Mouse (Mus musculus): ENCODE measurements around the gene Tmc8.
"Not testable (repeated sequence)": the region's sequence is repeated elsewhere in the genome, so short reads cannot be mapped to it uniquely, and the experiment has no call there.

The Tmc8 gene

GRCm38 (mm10) chr11:117824060-117824969 lies 42.4 kb downstream of the Tmc8 start:
- DNase-seq (ENCODE audit: low read depth, low spot score): peak; percentile 88

GRCm38 (mm10) chr11:117825333-117826101 lies 43.6 kb downstream of the Tmc8 start, which contains the start of the genes Afmid and Tk1:
TSS of gene Afmid (plus strand) at chr11:117825924.
TSS of gene Tk1 (minus strand) at chr11:117826092.
- peak; percentile 92 for DNase-seq (ENCODE audit: low read depth, low spot score)

- no peak for DNase-seq (ENCODE audit: low read depth, low spot score)
Measured at GRCm38 (mm10) chr11:117826164-117826563, 44.3 kb downstream of the Tmc8 start.

- peak; percentile 73 for DNase-seq (ENCODE audit: low read depth, low spot score)
Measured at GRCm38 (mm10) chr11:117826916-117827315, 45.0 kb downstream of the Tmc8 start.

GRCm38 (mm10) chr11:117827386-117827785 lies 45.5 kb downstream of the Tmc8 start:
- peak; percentile 80 for DNase-seq (ENCODE audit: low read depth, low spot score)

GRCm38 (mm10) chr11:117828149-117828887 lies 46.4 kb downstream of the Tmc8 start:
- DNase-seq (ENCODE audit: low read depth, low spot score): peak; percentile 94

- DNase-seq (ENCODE audit: low read depth, low spot score): peak; percentile 56
Measured at GRCm38 (mm10) chr11:117828888-117829604, 47.2 kb downstream of the Tmc8 start.

- no peak for DNase-seq (ENCODE audit: low read depth, low spot score)
Measured at GRCm38 (mm10) chr11:117829671-117830215, 47.9 kb downstream of the Tmc8 start.

GRCm38 (mm10) chr11:117830401-117830800 lies 48.5 kb downstream of the Tmc8 start:
- DNase-seq (ENCODE audit: low read depth, low spot score): no peak

GRCm38 (mm10) chr11:117832086-117832969 lies 50.5 kb downstream of the Tmc8 start:
- DNase-seq (ENCODE audit: low read depth, low spot score): peak; percentile 98

- not testable (repeated sequence) for DNase-seq (ENCODE audit: low read depth, low spot score)
Measured at GRCm38 (mm10) chr11:117833509-117833908, 51.6 kb downstream of the Tmc8 start.

GRCm38 (mm10) chr11:117834086-117834485 lies 52.2 kb downstream of the Tmc8 start:
- DNase-seq (ENCODE audit: low read depth, low spot score): no peak

- DNase-seq (ENCODE audit: low read depth, low spot score): no peak
Measured at GRCm38 (mm10) chr11:117836306-117836705, 54.4 kb downstream of the Tmc8 start.

GRCm38 (mm10) chr11:117838572-117838971 lies 56.7 kb downstream of the Tmc8 start:
- DNase-seq (ENCODE audit: low read depth, low spot score): no peak

GRCm38 (mm10) chr11:117839021-117839420 lies 57.1 kb downstream of the Tmc8 start:
- DNase-seq (ENCODE audit: low read depth, low spot score): no peak

GRCm38 (mm10) chr11:117840910-117841309 lies 59.0 kb downstream of the Tmc8 start:
- no peak for DNase-seq (ENCODE audit: low read depth, low spot score)

All from A20 (cell line).